Mouse (Mus musculus) cerebellum, adult 18-20 months (tissue): ENCODE results near the gene Cyp19a1.
A peak's percentile ranks its signal among the peaks of the same experiment; 100 is the strongest.

Experiments used
- DNase-seq, 2 experiments: peaks; one replicate each; pipeline ENCODE4 v3.0.0; 2021

Cyp19a1 gene

DNA sequence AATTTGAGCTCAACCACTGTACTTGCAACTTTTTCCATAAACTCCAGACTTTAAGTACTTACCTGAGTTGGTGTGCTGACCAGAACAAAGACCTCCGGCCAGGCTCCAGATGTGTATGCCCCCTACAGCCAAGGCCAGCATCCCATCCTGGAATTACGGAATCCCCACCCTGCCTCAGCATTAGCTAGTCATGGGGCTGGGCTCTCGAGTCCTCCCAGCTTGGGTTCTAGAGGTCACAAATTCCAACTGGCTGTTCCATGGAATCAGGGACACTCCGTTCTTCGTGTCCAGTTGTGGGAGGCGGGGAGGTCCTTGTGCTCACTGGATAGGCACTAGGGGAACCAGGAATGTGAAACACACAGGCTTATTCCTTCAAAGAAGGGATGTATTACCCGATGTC, at the start of gene Cyp19a1:
Cyp19a1 (minus strand) TSS at position 101 of the 400 bp plus-strand sequence.
- DNase-seq: no peak

DNA sequence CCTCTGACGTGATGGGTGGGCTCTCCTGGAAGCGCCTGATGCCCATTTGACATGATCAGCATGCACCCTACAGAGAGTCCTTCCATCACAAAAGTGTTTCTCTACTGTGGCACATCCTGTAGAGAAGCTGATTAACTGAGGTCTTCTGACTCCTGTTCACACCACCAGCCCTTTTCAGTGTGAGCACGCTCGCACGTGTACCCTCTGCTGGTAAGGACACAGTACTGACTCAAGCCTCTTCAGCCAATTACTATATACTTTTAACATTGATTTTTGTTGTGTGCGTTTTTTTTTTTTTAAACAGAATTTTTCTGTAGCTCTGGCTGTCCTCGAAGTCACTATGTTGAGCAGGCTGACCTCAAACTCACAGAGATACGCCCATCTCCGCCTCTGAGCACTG, 48.5 kb upstream of the Cyp19a1 start:
- no peak for DNase-seq

DNA sequence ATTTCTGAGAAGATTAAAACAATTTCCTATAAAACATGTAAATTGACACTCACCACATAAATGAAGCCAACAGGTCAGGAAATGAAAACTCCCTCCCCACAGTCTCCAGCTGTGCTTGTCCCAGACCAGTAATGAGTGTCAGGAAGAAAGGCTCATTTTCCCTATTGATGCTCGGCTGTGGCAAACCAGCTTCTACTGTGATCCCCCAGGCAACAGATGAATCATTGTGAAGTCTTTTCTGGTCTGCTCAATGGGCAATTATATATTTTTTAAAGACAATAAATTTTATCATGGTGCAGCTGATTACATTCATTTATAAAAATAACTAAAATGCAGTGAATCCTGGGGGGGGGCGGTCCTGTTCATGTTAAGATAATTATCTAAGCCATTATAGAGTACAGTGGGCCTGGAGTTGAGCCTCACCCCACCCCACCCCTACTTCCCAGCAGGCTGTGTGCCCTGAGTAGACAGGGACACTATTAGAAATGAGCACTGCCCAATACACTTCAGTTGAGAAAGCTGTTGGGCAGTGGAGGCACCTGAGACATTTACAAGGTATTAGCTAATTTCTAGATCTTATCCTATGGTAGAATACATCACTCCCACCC, 40.9 kb upstream of the Cyp19a1 start:
- no peak for DNase-seq

DNA sequence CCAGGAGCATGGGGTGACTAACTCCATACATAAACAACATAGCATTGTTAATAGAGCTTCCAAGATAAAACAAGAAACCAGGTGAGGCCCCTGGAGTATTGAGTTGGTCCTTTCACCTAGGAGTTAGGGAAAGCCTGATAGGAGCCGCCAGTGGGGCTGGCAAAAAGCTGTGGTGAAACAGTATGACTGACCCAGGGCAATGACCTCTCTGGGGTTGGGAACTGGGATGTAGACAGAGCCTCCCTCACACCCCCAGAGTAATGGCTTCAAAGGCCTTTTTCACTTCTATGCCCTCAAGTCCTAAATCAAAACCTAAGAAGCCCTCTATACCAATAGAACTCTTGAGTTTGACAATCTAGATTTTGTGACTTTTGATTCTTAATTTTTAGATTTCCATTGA, 40.3 kb upstream of the Cyp19a1 start:
- DNase-seq: no peak

DNA sequence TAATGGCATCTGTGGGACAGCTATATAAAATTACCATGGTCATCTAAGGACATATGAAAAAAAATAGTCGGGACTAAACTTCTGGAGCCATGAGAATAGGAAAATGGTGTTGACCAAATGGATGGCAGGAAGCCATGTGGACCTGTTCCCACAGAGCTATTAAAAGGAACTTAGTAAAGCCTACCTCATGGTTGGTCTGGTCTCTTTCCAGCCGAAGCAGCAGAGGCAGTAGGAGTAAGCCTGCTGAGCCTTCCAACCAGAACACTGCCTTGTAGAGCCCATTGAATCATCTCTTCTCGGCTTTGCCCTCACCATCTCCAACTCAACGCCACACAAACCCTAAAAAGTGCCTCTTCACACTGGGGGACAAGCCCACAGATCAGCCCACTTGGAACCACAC, 33.3 kb upstream of the Cyp19a1 start:
- no peak for DNase-seq

DNA sequence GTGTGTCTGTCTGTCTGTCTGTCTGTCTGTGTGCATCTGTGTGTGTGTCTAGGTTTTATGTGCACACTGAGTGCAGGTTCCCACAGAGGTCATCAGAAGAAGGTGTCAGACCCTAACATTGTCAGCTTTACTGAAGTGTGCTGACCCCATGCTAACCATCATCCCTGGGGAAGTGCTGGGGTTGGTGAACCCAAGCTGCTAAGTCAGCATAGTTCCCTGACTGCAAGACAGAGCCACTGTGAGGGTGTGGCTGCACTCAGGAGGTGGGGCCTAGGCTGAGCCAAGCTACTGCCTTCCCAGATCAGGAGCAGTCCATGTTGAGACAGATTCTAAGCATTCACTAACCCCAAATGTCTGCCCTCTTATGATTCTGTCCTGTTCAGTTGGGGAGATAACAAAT, 31.9 kb upstream of the Cyp19a1 start:
- no peak for DNase-seq

DNA sequence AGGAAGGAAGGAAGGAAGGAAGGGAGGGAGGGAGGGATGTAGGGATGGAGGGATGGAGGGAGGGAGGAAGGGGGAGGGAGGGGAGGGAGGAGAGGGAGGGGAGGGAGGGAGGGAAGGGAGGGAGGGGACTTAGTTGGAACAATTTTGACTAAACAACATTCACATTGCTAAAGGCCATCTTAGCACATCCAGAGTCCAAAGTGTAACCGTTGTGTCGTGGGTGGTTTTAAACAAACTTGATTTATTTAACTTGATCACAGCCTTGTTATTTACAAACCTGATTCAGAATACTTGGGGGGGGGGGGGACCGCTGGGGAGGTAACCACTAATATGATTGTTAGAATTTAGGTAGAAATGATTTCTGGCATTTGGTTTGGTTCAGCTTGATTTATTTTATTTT, 31.5 kb upstream of the Cyp19a1 start:
- DNase-seq: no peak

DNA sequence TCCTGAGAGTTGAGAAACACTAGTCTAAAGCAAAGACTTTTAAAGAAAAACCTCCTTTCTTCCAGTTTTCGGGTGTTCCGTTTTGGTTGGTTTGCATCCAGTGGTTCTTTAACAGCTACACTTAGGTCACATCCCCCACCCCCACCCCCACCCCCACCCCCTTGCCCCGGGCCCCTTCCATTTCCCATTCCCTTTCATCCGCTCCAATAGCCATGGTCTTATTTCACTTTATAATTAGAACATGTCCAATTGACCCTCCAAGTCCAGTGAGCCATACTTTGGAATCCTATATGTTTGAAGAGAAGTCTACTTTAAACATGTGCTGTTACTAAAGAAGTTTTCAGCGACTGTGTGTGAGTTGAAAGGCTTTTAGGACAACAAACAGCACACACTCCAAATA, 19.9 kb upstream of the Cyp19a1 start:
- DNase-seq: no peak

DNA sequence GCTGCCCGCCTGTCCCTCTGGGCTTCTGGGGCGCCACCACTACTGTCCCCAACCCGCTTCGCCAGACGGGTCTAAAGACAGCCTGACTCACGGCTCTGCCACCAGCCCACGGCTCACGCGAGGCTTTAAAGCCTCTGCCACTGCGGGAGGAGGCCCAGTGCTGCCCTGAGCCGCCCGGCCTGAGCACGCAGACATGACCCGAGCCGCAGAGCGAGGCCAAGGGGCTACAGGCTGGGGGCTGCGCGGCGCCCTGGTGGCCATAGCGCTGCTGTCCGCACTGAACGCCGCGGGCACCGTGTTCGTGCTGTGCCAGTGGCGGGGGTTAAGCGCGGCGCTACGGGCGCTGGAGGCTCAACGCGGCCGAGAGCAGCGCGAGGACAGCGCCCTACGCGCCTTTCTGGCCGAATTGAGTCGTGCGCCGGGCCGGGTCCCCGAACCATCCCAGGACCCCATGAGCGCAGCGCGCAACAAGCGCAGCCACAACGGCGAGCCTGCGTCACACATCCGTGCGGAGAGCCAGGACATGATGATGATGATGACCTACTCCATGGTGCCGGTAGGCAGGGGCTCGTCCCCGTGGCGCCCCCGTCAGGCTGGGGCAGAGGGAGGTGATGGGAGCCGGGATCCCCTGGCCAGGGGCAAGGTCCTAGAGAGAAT, 18.5 kb upstream of the Cyp19a1 start, which contains the start of gene Gldn:
Gldn (plus strand) TSS at position 156 of the 657 bp plus-strand sequence.
- no peak for DNase-seq

DNA sequence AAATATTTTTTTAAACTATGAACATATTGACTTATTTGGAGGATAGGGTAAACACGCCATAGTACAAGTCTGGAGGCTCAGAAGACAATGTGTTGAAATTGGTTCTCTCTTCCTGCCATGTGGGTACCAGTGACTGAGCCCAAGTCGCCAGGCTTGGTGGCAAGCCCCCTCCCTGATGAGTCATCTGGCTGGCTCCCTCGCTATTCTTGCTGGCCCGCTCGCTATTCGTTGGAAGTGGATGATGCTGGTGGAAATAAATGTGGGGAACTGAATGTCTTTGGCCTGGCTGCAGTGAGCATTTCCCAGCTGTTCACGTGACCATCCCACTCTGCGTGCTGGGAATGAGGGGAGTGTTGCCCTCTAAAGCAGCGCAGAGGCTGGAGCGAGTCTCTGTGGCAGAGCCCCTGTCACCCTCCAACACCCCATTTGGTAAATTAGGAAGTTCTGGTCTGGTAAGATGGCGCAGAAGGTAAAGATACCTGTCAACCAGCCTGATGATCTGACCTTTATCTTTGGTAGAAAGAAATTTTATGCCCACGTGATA, 11.2 kb upstream of the Cyp19a1 start:
- DNase-seq: no peak

DNA sequence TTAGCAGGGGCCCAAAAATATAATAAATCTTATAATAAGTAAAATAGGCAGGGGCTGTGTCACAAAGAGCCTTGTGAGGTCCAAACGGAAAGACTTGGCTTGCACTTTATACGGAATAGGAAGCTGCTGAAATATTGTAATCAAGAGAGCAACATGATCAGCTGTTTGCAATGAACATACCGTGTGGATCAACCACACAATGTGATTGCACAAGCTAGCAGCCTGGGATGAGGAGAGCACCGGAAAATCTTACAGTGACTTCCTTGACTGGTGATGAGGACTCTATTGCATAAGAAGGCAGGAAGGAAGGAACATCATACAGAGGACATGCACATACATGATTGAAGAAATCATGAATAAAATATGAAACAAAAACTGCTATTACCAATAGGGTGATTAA, 7.4 kb upstream of the Cyp19a1 start:
- no peak for DNase-seq

DNA sequence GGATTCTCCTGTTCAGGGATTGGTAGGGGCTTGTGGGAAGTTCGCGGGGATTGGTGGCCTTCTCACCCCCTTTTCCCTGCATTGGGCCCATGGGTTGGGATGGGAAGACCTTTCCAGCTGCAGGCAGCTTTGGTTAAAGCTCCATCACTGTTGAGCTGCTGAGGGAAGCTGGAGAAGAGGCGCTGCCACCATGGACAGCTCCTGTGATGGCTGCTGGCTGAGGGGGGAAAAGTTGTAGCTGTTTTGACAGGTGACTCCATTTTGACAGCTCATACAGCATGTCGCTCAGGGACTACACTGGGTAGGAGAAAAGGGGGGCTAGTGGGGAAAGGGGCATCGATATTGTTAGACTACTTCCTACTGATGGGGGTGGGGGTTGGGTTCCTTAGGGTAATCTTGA, 3.0 kb upstream of the Cyp19a1 start:
- no peak for DNase-seq

DNA sequence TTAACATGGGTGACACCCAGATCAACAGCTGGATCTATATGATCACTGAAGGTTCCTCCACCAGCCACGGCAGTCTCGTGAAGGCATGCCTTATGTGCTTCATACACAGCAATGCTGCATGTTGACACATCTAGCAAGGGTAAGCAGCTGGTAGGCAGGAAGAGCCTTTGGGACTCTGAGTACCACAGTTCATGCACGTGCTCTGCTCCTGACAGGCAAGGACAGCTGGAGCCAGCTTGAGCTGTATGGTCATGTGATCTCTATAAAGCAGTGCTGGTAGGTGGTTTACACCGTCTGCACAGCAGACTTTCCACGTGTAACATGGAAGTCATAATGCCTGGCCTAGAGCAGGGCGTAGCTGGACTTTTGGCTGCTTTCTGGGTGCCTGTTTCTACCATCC, 2.1 kb upstream of the Cyp19a1 start:
- DNase-seq: no peak

DNA sequence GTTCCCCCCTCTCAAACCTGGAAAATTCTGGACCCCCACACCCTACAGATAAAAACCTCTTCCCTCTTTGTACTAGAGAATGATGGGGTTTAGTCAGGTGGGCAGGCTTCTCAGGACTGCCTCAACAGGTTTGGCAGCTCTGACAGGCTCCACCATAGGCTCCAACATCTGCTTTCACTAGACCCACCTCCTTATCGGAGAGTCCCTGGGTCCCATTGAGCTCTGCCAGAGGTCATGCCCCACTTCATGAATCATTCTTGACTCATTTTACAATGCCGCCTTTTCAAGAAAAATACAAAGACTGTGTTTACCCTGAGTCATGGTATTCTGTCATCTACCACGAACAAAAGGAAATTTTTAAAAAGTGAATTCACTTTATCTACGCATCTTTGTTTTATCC, 3.2 kb downstream of the Cyp19a1 start:
- DNase-seq: no peak

DNA sequence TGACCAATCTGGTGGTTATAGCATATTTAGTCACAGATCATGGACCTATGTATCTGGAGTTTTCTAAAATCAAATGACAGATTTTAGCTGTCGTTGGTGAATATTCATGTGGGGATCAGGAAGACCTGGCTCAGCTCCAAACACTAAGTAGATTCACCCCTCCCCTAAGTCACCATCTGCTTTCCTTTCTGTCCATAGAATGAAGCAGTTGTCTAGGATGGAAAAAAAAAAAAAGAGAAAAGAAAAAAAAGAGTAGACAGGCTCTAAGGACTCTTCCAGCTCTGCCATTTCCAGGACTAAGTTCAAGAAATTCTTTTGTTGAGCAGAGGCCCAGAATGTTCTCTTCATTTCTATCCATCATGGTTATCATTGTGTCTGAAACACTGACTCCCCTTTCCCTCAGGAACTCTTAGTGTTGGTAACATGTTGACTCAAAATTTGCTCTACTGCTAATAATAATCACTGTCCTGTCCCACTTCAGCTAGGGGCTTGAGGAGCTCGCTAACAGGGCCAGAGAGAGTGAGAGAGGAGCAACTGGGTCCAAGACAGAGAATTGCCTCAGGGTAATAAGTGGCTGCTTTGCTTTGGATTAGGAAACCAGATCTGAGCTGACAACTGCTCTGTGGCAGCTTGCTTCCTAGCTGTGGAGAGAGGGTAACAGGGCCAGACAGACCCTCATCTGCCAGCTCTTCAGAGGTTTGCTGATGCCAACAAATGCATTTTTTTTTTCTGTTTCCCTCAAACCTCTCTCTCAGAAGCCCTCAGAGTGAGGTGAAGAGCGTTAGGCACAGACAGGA, 22.8 kb downstream of the Cyp19a1 start:
- no peak for DNase-seq

DNA sequence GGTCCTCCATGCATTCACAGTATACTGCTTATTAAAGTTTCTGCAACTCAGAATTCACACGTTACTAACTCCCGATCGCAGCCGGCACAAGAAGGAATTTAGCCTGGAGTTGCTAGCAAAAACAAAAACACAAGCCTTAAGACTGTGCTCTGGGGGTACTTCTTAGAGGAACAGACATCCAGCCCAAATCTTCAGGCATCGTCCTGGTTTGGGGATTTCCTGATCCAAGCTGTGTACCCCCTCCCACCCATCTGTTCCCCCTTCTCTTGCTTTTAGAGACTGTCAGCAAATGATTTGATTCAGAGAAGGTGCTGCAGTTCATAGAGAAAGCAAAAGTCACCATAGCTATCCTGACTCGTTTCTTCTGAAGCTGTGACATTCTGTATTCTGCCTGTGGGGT, 40.3 kb downstream of the Cyp19a1 start:
- no peak for DNase-seq

DNA sequence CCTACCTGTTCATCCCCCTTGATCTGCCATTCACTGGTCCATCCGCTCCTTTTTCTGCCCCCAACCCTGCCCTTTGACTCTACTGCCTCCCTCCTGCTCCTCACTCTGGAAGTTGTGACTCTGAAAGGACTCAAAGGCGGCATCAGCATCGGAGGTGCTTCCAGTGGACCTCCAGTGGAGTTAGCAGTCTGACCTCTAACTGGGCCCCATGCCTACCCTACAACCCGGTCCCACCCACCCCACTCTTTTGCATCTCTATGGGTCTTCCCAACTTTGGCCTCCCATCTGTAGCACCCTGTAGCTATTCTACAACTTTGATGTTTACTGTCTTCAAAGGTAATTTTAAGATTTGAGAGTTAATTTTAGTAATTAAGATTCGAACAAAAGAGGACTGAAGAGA, 51.4 kb downstream of the Cyp19a1 start:
- no peak for DNase-seq

DNA sequence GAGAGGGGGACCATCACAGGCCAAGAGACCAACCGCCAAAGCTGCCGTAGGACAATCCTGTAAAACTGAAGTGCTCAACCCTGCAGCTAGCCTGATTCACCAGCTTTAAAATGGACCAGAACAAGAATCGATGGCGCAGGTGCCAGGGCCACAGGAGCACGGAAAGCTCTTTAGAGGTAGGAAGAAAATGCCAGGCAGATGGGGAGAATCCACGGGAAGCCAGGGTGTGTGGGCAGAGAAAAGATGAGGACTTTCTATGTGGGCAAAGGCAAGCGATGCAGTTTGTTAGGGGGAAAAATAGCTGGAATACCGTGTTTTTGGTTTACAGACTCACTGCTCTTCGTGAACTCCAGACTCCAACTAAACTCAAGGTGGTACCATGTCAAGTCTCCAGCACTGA, 53.0 kb downstream of the Cyp19a1 start:
- no peak for DNase-seq

DNA sequence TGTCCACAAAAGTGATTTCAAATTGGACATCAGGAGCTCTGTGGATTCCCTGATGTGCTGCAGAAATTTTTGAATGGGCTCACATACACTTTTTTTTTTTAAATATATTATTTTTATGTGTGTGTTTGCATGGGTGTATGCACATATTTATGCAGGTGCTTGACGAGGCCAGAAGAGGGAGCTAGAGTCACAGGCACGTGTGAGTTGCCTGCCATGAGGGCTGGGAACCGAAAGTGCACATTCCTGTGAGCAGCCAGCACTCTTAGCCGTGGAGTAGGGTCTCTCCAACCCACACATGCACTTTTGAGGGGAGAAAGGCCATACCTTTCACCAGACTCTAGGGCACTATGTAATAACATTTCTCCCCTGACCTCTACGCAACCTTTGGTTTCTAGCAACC, 73.1 kb downstream of the Cyp19a1 start:
- no peak for DNase-seq

DNA sequence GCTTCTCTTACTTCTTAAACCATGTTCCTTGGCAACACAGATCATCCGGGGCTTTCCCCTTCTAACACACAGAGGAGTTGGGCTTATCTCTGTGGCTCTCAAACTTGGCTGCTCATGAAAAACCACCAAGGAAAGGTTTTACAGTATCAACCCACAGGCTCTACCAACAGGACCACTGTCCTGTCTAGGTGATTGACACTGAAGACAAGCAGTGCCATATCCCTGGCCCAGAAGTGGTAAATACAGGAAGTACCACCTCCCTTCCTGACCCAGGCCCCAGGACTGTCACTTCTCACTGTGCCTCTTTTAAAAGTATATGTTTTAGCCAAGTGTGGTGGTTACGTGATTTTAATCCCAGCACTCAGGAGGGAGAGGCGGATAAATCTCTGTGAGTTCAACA, 76.5 kb downstream of the Cyp19a1 start:
- no peak for DNase-seq

DNA sequence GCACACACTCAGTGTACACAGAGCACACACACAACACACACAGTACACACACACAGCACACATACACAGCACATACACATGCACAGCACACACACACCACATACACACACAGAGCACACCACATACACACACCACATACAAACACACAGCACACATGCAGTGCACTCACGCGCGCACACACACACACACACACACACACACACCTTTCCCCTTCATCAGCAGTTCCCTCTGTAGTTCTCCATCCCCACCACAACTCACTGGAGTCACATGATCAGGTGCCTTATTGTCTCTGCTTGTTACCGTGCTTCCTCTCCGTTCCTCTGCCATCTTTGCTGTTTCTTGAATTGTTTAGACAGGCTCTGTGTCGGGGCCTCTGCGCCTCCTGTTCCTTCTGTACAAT, 85.4 kb downstream of the Cyp19a1 start:
- no peak for DNase-seq

DNA sequence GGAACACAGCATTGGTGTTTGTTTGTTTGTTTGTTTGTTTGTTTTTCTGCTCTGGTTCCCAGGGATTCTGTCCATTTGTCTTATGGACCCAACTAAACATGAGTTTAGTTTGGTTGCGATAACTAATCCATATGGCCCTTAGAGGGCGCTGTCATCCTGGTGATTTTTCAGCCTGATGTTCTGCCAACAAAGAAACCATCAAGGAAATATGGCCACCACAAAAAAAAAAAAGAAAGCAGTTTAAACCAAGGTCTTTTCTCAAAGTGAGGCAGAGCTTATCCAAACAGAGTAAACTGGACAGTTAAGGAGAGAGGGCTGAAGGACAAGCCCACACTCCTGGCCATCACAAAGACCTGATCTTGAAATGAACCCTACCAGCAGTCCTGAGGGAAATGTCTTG, 86.6 kb downstream of the Cyp19a1 start:
- peak; percentile 22 to 34 for DNase-seq

DNA sequence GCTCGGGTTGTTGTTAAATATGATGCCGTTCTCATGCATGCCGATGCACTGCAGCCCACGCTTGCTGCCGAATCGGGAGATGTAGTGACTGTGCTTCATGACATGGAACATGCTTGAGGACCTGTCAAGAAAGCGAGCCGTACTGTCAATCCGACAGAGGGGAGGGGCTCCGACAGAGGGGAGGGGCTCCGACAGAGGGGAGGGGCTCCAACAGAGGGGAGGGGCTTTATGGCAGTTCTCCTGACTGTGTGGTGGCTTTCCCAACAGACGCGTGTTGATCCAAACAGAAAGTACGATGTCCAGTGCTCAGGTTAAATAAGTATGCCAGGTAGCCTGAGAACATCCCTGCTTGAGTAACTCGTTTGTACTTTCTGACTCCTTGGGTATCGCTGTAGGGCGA, 87.7 kb downstream of the Cyp19a1 start:
- DNase-seq: no peak

DNA sequence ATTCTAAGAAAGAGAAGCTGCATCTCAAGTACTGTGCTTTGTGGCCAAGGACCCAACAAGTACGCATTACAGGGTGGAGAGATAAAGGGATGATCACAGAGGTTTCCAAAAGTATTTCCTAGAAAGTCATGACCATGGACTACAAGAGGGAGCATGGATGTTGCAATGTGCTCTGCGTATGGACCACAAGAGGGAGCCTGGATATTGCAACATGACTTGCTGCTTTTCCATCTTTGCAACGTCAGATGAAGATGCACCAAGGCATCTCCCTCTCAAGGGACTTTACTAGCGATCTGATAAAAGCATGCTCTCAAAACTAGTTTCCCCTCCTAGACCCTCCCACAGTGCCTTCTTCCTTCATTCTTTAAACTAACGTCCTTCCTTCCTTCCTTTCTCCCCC, 98.4 kb downstream of the Cyp19a1 start:
- no peak for DNase-seq
